Mouse (Mus musculus): Measurements from ENCODE around the gene Ube2o.
A peak's percentile ranks its signal among the peaks of the same experiment; 100 is the strongest.

DNA sequence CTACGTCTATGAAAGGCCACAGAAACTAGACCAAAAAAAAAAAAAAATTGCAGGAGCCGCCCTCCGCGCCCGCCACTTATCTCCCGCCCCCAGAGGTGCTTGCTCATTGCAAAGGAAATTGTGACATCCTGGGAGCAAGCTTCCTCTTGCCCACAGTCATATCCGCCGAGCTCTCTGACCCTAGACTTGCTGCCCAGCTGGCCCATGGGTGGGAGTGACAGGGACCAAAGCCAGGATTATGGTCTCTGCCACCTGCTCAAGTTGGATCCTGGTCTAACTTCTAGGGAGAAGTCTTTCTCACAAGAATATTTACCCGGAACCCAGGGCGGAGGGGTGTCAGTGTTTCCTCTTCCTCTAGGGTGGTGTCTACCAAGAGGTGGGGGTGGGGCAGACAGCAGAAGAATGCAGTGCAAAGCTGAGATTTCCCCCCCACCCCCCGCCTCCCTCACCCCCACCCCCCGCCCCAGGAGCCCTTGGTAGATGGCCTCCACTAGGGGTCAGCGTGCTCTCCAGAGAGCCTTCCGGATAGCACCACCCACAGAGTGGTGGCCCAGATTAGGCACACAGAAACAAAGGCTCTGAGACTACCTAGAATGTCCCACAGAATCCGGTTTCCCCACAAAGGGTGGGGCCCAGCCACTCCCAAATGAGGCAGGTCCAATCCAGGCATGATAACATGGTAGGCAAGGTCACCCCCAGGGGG, 34.6 kb upstream of the Ube2o start:
- TF ChIP-seq EP300 (IDR thresholded peaks at IDR 0.05; ENCODE audit: low read depth) = peak; percentile 73
- peak; percentile 59 for TF ChIP-seq CTCF (IDR thresholded peaks at IDR 0.05; ENCODE audit: low read depth)
